ENCODE assay signal across 26 mouse cellular contexts in the genomic region with DNA sequence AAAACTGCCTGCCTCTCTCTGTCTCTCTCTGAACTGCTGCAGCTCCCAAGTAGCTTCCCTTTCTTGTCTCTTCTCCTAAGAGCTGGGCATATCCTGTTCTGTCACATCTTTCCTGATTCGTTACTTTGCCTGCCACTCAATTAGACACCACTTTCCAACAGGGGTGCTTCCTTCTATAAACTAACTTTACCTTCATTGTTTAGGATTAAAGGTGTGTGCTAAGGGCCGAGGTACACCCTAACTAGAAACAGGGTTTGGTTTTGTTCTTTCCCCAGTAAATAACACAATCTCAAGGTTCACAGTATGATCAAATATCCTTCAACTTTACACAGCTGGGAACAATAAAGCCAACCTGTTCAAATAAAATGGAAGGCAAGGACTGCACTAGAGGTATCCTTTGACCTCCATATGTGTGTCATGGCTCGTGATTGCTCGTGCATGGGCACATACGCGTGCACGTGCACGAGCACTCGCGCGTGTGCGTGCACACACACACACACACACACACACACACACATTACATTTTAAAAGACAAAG. TPM values are rescaled to one million over a fixed set of nuclear protein-coding genes. Genes with fewer than 3 reads are reported as not detected.
DNase-seq lines count a peak whose midpoint lies in the region; ATAC-seq and TF ChIP-seq lines count a peak whose summit lies in the region.
"Had no signal": no experiment of that assay in that cellular context is flagged by ENCODE, and none has a peak within 500 bp of the region (broad histone marks: within the 10 kb centered on the region; RNA-seq: fewer than 3 reads in every experiment).

No protein-coding gene starts in this region.

- dilution Hi-C loops in CH12.LX (cut with MboI; ENCODE audit: extremely low pct_ligation_motif_present, extremely low pct_unique_long_range_greater_than_20kb, low sequenced_read_pairs): no loop called here

- no peaks in the 10 kb centered on the region for H3K79me2 ChIP-seq in CH12.LX (replicated peaks; ENCODE audit: control insufficient read depth, extremely low read depth, insufficient read depth, poor library complexity, severe bottlenecking)

- H3K4me1 ChIP-seq in CH12.LX (ENCODE audit: control insufficient read depth in 1 of 2, insufficient read depth in 2 of 2): no peaks in the 10 kb centered on the region
- H3K4me1 ChIP-seq in intestine, embryonic 16.5 days (ENCODE audit: control insufficient read depth, insufficient read depth, low read length): no peaks in the 10 kb centered on the region
- 0 out of 2 replicates have a peak, but pooled peaks cover 3% of the 10 kb centered on the region for H3K4me1 ChIP-seq in stomach, embryonic 15.5 days
- H3K4me1 ChIP-seq: heart, embryonic 15.5 days had no signal

- H3K9ac ChIP-seq in CH12.LX (ENCODE audit: insufficient read depth, low read depth): no peak overlapping the region
- no peak overlapping the region for H3K9ac ChIP-seq in intestine, embryonic 16.5 days (ENCODE audit: low read depth, low read length)
- no peak overlapping the region for H3K9ac ChIP-seq in stomach, embryonic 15.5 days
- H3K9ac ChIP-seq: embryonic facial prominence, embryonic 15.5 days; heart, embryonic 15.5 days; hindbrain, embryonic 13.5 days had no signal

- no peak overlapping the region for H3K4me2 ChIP-seq in CH12.LX (ENCODE audit: insufficient read depth, low read depth, poor library complexity, severe bottlenecking)
- H3K4me2 ChIP-seq in intestine, embryonic 16.5 days (ENCODE audit: low read depth, low read length): no peak overlapping the region
- no peak overlapping the region for H3K4me2 ChIP-seq in stomach, embryonic 15.5 days
- H3K4me2 ChIP-seq: embryonic facial prominence, embryonic 15.5 days; heart, embryonic 15.5 days; hindbrain, embryonic 13.5 days had no signal

- DNase-seq in 416B (ENCODE audit: low read depth) (peak; percentile 26), CH12.LX (ENCODE audit: extremely low read depth) (no peak)
- no peak for DNase-seq in kidney, postnatal 4 days
- DNase-seq in lung, adult 18-20 months: no peak
- no peak for DNase-seq in left cerebral cortex, postnatal 4 days
- DNase-seq: adrenal gland, postnatal 10 days; cerebellum, postnatal 10 days; gastrocnemius, postnatal 36 days; heart, adult 18-20 months; heart, postnatal 14 days; kidney, adult 11 months had no signal

- TF ChIP-seq RAD21 in CH12.LX (IDR thresholded peaks at IDR 0.05; ENCODE audit: low read depth, low read length): no peak

- no peaks in the 10 kb centered on the region for H3K9me3 ChIP-seq in CH12.LX (replicated peaks; ENCODE audit: low read length)
- H3K9me3 ChIP-seq in intestine, embryonic 16.5 days (ENCODE audit: control insufficient read depth, low read length): no peaks in the 10 kb centered on the region
- H3K9me3 ChIP-seq in stomach, embryonic 15.5 days: no peaks in the 10 kb centered on the region
- H3K9me3 ChIP-seq: embryonic facial prominence, embryonic 15.5 days; forebrain, embryonic 10.5 days; heart, embryonic 10.5 days; heart, embryonic 15.5 days; hindbrain, embryonic 13.5 days had no signal

- WGBS in intestine, embryonic 16.5 days: 83% methylated on average over 12 of the region's 12 CpGs
- 84% methylated on average over 12 of the region's 12 CpGs for WGBS in stomach, embryonic 15.5 days

- H3K36me3 ChIP-seq in CH12.LX (replicated peaks in 1 of 2; ENCODE audit: control insufficient read depth in 1 of 2, insufficient read depth in 1 of 2, low read length in 1 of 2): no peaks in the 10 kb centered on the region
- no peaks in the 10 kb centered on the region for H3K36me3 ChIP-seq in intestine, embryonic 16.5 days (ENCODE audit: control insufficient read depth, insufficient read depth, low read length)
- no peaks in the 10 kb centered on the region for H3K36me3 ChIP-seq in stomach, embryonic 15.5 days
- H3K36me3 ChIP-seq: embryonic facial prominence, embryonic 15.5 days; forebrain, embryonic 10.5 days; heart, embryonic 10.5 days; heart, embryonic 15.5 days; hindbrain, embryonic 13.5 days had no signal

- in situ Hi-C loops in CH12.LX (cut with MboI; ENCODE audit: low pct_ligation_motif_present, low pct_unique_long_range_greater_than_20kb, low sequenced_read_pairs): no loop called here

- TF ChIP-seq EP300 in CH12.LX (IDR thresholded peaks at IDR 0.05; ENCODE audit: low read length): no peak

- TF ChIP-seq CTCF in CH12.LX (conservative IDR thresholded peaks at IDR 0.05 in 1 of 2, IDR thresholded peaks at IDR 0.05 in 1 of 2; ENCODE audit: low read depth in 2 of 2, low read length in 2 of 2): no peak

- ATAC-seq in intestine, embryonic 16.5 days: peak; percentile 55; the same call in 1 of the 2 replicates
- ATAC-seq in stomach, embryonic 15.5 days (ENCODE audit: insufficient read depth, low FRiP score, low read depth): peak; percentile 58; the same call in 1 of the 2 replicates
- ATAC-seq: forebrain, embryonic 14.5 days had no signal

- no peak overlapping the region for H3K27ac ChIP-seq in CH12.LX (ENCODE audit: insufficient read depth, low read depth)
- H3K27ac ChIP-seq in intestine, embryonic 16.5 days (ENCODE audit: low read length): no peak overlapping the region
- no peak overlapping the region for H3K27ac ChIP-seq in stomach, embryonic 15.5 days
- H3K27ac ChIP-seq: embryonic facial prominence, embryonic 15.5 days; forebrain, embryonic 10.5 days; heart, embryonic 10.5 days; heart, embryonic 15.5 days; hindbrain, embryonic 13.5 days had no signal

- peaks cover 87% of the 10 kb centered on the region for H3K27me3 ChIP-seq in CH12.LX (replicated peaks)
- H3K27me3 ChIP-seq in intestine, embryonic 16.5 days (replicated peaks; ENCODE audit: control insufficient read depth, insufficient read depth, low read length): no peaks in the 10 kb centered on the region
- H3K27me3 ChIP-seq in stomach, embryonic 15.5 days (replicated peaks): no peaks in the 10 kb centered on the region
- H3K27me3 ChIP-seq: embryonic facial prominence, embryonic 15.5 days; heart, embryonic 15.5 days; hindbrain, embryonic 13.5 days had no signal

- H3K4me3 ChIP-seq in CH12.LX (replicated peaks in 1 of 3; ENCODE audit: low read depth in 2 of 3, low read length in 2 of 3, poor library complexity in 1 of 3): no peak overlapping the region
- H3K4me3 ChIP-seq in intestine, embryonic 16.5 days (ENCODE audit: low read length): no peak overlapping the region
- H3K4me3 ChIP-seq in stomach, embryonic 15.5 days (replicated peaks): no peak overlapping the region
- H3K4me3 ChIP-seq: embryonic facial prominence, embryonic 15.5 days; erythroblast, embryonic 14.5 days; forebrain, embryonic 10.5 days; heart, embryonic 10.5 days; heart, embryonic 15.5 days; hindbrain, embryonic 13.5 days had no signal

- intact Hi-C loops in left cerebral cortex, postnatal 4 days (cut with DNase I): no loop called here

- TF ChIP-seq POLR2A in CH12.LX (IDR thresholded peaks at IDR 0.05; ENCODE audit: low read depth, low read length): no peak

TF ChIP-seq in CH12.LX, 34 proteins besides CTCF, POLR2A, EP300 and RAD21:
- TF ChIP-seq ZC3H11A (IDR thresholded peaks at IDR 0.05; ENCODE audit: low read depth, low read length): no peak
- peak; percentile 35 for TF ChIP-seq BHLHE40 (IDR thresholded peaks at IDR 0.05; ENCODE audit: low read depth, low read length)

RNA-seq across cellular contexts. Expression of a gene that starts 4.9 kb away (rescaled TPM):
- total RNA-seq in CH12.LX (2012; rRNA removed) (3.8 and 4.6 TPM in 2 replicates), CH12.LX (2014; rRNA removed) (0.12 and 0.15 TPM in 2 replicates)
- 0.30 and 0.31 TPM in 2 replicates for polyA plus RNA-seq in CH12.LX (2012; ENCODE audit: insufficient read length, low read depth)
- polyA plus RNA-seq in intestine, embryonic 16.5 days (2015; fragmentation: Nextera tagmentation; extraction: Ambion mirVana): 5.7 and 6.5 TPM in 2 replicates
- 7.2 and 9.0 TPM in 2 replicates for polyA plus RNA-seq in stomach, embryonic 15.5 days (2015; fragmentation: Nextera tagmentation; extraction: Ambion mirVana)
- 10 to 100 TPM; 53.1 to 56.3 TPM for total RNA-seq in left cerebral cortex, postnatal 4 days (2021)
- polyA plus RNA-seq: erythroblast, embryonic 14.5 days had no signal

RNA-seq across cellular contexts. Expression of a gene that starts 8.2 kb away (rescaled TPM):
- total RNA-seq in CH12.LX (2012; rRNA removed): not detected in 2 replicates
- total RNA-seq in CH12.LX (2014; rRNA removed): not detected in 2 replicates
- polyA plus RNA-seq in CH12.LX (2012; ENCODE audit: insufficient read length, low read depth): not detected in 2 replicates
- polyA plus RNA-seq in intestine, embryonic 16.5 days (2015; fragmentation: Nextera tagmentation; extraction: Ambion mirVana): 1.9 and 2.0 TPM in 2 replicates
- 2.0 and 2.2 TPM in 2 replicates for polyA plus RNA-seq in stomach, embryonic 15.5 days (2015; fragmentation: Nextera tagmentation; extraction: Ambion mirVana)
- total RNA-seq in left cerebral cortex, postnatal 4 days (2021): not detected
- total RNA-seq: hematopoietic stem cell, adult 5-6 weeks had no signal
- polyA plus RNA-seq: C2C12; erythroblast, embryonic 14.5 days; forebrain, embryonic 14.5 days had no signal

RNA-seq across cellular contexts. Expression of a gene that starts 46.3 kb away (rescaled TPM):
- 17.9 and 20.8 TPM in 2 replicates for total RNA-seq in CH12.LX (2012; rRNA removed)
- total RNA-seq in CH12.LX (2014; rRNA removed): 5.6 and 7.5 TPM in 2 replicates
- polyA plus RNA-seq in CH12.LX (2012; ENCODE audit: insufficient read length, low read depth): 19.2 and 23.6 TPM in 2 replicates
- 27.6 and 29.5 TPM in 2 replicates for polyA plus RNA-seq in intestine, embryonic 16.5 days (2015; fragmentation: Nextera tagmentation; extraction: Ambion mirVana)
- polyA plus RNA-seq in stomach, embryonic 15.5 days (2015; fragmentation: Nextera tagmentation; extraction: Ambion mirVana): 22.5 and 25.0 TPM in 2 replicates
- 10 to 100 TPM; 53.2 to 56.5 TPM for total RNA-seq in left cerebral cortex, postnatal 4 days (2021)

RNA-seq across cellular contexts. Expression of a gene that starts 49.0 kb away (rescaled TPM):
- total RNA-seq in CH12.LX (2012; rRNA removed) (not detected in 2 replicates), CH12.LX (2014; rRNA removed) (not detected in 2 replicates)
- polyA plus RNA-seq in CH12.LX (2012; ENCODE audit: insufficient read length, low read depth): not detected in 2 replicates
- polyA plus RNA-seq in intestine, embryonic 16.5 days (2015; fragmentation: Nextera tagmentation; extraction: Ambion mirVana): not detected in 2 replicates
- not detected in 2 replicates for polyA plus RNA-seq in stomach, embryonic 15.5 days (2015; fragmentation: Nextera tagmentation; extraction: Ambion mirVana)
- total RNA-seq in left cerebral cortex, postnatal 4 days (2021): not detected
- total RNA-seq: adrenal gland, postnatal 10 days; adrenal gland, postnatal 4 days; gastrocnemius, adult 8-10 months; gastrocnemius, postnatal 36 days; heart, adult 18-20 months; heart, postnatal 14 days; hematopoietic stem cell, adult 5-6 weeks had no signal
- polyA plus RNA-seq: brain, embryonic 14.5 days; C2C12; embryonic facial prominence, embryonic 11.5 days; embryonic facial prominence, embryonic 15.5 days; erythroblast, embryonic 14.5 days; forebrain, embryonic 10.5 days; forebrain, embryonic 14.5 days; heart, embryonic 10.5 days; heart, embryonic 15.5 days; hindbrain, embryonic 13.5 days had no signal

RNA-seq across cellular contexts. Expression of a gene that starts 55.2 kb away (rescaled TPM):
- total RNA-seq in CH12.LX (2012; rRNA removed) (1.4 and 3.1 TPM in 2 replicates), CH12.LX (2014; rRNA removed) (0.35 and 0.46 TPM in 2 replicates)
- polyA plus RNA-seq in CH12.LX (2012; ENCODE audit: insufficient read length, low read depth): 0.76 and 0.83 TPM in 2 replicates
- polyA plus RNA-seq in intestine, embryonic 16.5 days (2015; fragmentation: Nextera tagmentation; extraction: Ambion mirVana): 5.8 and 6.2 TPM in 2 replicates
- polyA plus RNA-seq in stomach, embryonic 15.5 days (2015; fragmentation: Nextera tagmentation; extraction: Ambion mirVana): 6.8 and 8.8 TPM in 2 replicates
- 10 to 100 TPM; 39.1 to 45.0 TPM for total RNA-seq in left cerebral cortex, postnatal 4 days (2021)
